Mouse (Mus musculus): ENCODE data around the gene Osbp.
"Not testable (repeated sequence)": the region's sequence is repeated elsewhere in the genome, so short reads cannot be mapped to it uniquely, and the experiment has no call there.

The Osbp gene

DNA sequence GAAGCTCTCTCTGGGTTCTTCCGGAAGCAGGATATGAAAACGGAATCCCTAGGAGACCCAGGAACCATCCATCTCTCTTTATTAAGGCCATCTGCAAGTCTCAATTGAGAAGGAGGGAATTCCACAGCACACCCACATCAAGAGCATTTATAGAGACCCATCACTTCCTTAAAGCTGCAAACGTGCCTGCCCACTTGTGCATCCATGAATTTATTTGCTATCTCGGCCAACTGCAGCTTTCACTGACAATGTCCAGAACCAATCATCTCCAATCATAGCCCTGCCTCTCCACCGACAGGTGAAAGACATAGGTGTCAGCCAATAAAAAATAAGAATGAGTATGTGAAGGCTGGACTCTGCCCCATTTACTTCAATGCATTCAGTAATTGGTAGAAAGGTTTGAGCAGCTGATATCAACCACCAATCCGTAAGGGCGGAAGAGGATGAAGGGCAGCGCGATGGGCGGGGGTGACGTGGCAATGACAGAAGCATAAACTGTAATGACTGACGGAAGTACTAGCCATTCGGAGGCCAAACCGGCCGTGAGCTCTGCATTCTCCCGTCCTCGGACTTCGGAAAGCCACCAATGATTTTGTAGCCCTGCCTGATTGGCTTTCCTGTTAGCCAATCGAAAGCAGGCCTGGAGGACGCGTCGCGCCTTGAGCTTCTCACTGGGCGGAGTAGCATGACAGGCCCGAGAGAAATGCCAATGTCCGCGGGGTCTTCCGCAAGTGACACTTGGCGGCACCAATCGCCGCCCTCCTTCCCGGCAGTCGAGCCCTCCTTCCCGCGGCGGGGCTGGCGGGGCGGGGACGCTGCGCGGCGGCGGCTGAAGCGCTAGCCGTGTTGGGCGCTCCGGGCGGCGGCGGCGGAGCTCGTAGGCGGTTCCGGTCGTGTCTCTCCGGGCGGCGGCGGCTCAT lies at the start of gene Osbp:
Gene Osbp (plus strand): TSS at position 919 of the 920 bp plus-strand sequence.
- DNase-seq, result peak; percentile 99

DNA sequence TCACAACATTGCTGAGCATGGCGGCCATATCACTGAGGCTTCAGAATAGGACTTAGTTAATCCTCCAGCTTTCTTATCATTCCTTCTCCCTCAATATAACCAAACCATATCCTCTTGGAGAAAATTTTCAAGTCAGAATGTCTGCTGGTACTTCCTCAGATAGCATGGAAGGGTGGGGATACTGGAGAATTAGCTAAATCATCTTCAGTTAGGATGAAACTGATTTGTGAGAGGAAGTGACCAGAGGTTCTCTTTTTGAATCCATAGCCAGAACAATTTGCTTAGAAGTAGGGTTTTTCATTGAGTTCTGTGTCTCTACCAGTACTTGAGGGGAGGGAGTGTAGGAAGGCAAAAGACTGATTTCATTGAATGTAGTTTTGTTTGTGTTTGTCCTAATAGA lies 43.7 kb upstream of the Osbp start:
- no peak for DNase-seq

DNA sequence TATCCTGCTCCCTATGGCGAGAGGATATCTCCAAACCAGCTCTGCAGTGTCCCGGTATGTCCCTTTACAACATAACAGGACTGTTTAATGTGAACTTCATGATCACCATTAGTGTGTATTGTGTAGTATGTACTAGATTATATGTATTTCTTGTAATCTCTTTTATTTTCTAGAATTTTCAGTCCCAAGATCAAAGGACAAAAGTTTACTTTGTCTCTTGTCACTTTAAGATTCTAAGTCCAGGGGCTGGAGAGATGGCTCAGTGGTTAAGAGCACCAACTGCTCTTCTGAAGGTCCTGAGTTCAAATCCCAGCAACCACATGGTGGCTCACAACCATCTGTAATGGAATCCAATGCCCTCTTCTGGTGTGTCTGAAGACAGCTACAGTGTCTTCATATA lies 43.2 kb upstream of the Osbp start:
- DNase-seq, result not testable (repeated sequence)

GRCm38 (mm10) chr19:11926380-11926779 lies 39.4 kb upstream of the Osbp start:
- DNase-seq, result no peak

- no peak for DNase-seq
Measured at GRCm38 (mm10) chr19:11928025-11928748, 37.6 kb upstream of the Osbp start.

- not testable (repeated sequence) for DNase-seq
Measured at GRCm38 (mm10) chr19:11946460-11946859, 19.3 kb upstream of the Osbp start.

DNA sequence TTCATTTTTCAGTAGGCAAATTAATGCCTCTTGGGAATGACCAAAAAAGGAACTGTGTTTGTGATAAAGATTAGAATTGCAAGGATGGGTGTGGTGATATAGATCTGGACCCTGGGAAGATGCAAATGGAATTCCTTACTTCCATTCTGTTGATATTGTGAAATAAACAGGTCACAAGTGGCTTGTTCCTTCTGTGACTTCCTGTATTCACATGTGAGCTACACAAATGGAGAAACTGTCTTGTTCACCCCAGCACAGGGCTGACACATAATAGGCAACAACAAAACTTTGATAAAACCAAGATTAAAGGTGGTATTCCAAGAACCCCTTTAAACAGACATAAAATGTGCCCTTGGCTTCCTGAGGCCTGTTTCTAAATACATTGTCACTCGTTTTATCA lies 15.9 kb upstream of the Osbp start:
- DNase-seq, result no peak

- DNase-seq, result no peak
Measured at GRCm38 (mm10) chr19:11950747-11951146, 15.0 kb upstream of the Osbp start.

DNA sequence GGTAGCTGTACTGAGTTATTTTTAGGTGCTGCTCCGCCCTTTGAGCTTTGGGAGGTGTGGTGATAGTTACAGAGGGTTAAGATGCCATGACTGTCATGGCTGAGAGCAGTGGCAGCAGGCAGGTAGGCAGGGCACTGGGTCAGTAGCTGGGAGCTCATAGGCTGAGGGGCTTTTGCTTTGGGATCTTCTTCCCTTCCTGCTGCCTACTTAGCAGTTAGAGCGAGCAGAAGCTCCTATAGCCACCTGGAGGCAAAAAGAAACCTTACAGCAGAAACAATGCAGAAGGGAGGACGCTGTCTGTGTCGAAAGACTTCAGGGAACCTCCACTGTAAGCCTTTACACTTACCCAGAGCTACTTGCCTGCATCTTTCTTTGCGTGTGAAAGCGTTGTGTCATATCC lies 11.5 kb upstream of the Osbp start:
- no peak for DNase-seq

DNA sequence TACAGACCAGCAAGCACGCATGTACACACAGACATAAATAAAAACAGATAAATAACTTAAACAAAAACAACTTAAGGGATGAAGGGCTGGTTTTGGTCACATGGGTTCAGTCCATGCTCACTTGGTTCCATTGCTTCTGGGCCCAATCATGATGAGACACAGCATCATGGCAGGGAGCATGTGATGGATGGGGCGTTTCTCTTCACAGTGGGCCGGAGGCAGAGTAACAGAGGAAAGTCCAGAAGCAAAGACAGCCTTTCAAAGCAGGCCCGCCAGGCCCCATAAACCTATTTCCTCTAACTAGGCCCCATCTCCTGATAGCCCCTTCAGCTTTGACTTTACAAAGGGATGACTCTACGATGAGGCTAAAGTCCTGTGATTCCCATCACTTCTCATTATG lies 9.1 kb upstream of the Osbp start:
- DNase-seq, result no peak

GRCm38 (mm10) chr19:11957396-11957795 lies 8.3 kb upstream of the Osbp start:
- no peak for DNase-seq

DNA sequence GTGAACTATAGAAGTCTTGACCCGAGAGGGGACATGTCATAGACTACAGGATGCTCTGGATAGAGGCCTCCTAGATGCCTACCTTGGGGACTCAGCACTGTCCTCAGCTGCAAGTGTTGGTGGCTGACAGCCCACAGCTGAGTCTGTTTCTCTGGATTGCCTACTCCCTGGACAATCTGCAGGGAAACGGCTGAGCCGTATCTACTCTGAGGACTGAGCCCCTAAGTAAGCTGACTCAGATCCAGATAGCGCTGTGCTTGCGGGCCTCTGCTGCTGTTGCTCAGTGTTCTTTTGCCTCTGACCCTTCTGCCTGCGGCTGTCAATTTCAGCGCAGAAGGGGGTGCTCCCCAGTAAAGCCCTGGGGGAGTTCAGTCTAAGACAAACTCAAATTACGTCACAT lies 7.9 kb upstream of the Osbp start:
- DNase-seq, result no peak

DNA sequence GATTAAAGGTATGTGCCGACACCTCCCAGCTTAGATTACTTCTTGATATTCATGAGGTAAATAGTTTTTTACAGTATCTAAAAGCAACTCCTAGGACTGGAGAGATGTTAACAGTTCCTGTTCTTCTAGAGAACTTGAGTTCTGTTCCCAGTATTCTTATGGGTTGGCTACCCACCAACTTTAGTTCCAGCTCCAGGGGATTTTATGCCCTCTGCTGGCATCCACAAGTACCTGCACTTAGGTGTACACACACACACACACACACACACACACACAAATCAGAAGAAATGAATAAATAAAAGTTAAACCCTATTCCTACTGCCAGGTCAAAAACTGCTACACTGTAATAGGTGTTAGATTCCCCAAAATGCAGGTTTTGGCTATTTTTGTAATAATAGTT lies 1.5 kb upstream of the Osbp start:
- peak; percentile 17 to 47 for DNase-seq

GRCm38 (mm10) chr19:11966201-11966636 lies 478 bp downstream of the Osbp start:
- DNase-seq, result peak; percentile 79 to 83

DNA sequence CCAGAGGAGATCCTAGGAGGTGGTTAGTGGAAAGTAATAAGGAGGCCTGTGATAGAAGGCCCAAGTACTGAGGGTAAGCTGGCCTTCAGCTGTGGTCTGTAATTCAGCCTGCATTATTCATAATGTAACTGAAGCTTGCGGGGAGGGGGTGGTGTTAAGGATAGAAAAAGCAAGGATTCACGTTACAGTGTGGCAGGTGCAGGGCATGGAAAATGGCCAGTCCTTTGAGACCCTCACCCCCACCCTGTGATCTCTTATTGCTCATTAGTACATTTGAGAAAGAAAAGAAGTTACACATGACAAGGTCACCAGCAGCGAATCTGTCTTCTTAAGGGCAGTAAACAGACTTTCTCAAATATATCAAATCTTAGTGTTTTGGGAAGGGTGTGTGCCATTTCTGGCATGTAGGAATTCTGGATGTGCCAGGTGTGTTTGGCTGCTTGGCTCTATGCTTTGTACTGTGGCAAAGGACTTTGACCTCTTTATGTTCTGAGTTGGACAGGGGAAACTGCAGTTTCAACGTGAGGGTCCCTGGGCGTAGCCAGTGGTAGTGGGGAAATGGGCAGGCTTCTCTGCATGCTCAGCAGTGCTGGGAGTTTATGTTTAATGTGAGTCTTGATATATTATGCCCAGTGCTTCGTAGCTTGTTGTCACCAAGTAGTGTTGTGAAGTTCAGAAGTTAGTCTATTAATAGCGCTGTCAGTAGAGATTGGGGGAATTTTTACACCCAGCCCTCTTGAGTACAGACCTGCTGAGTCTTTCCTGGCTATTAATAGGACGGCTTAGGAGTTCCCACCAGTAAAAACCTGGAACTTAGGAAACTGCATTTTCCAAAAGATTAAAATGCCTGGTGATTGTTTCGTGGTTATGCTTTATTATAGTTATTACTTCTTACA lies 3.7 kb downstream of the Osbp start:
- no peak for DNase-seq

GRCm38 (mm10) chr19:11973511-11974222 lies 7.9 kb downstream of the Osbp start:
- no peak for DNase-seq

- DNase-seq, result no peak
Measured at GRCm38 (mm10) chr19:11974223-11974540, 8.4 kb downstream of the Osbp start.

DNA sequence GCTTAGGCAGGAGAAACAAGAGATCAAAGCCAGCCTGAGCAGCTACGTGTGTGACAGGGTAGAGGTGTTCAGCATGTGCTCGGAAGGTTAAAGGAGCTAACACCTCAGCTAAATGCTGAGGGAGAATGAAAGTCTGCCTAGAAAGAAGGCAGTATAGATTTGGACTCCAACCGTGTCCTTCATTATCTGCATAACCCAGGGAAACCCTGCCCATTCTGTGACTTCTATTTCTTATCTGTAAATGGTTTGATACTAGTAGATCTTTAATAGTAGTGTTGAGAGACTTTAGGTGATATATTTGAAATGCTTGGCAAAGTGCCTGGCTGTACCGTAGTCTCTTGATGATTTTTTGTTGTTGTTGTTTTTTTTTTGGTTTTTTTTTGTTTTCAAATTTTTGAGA lies 9.9 kb downstream of the Osbp start:
- DNase-seq, result no peak

GRCm38 (mm10) chr19:11977363-11977762 lies 11.6 kb downstream of the Osbp start:
- DNase-seq, result no peak

DNA sequence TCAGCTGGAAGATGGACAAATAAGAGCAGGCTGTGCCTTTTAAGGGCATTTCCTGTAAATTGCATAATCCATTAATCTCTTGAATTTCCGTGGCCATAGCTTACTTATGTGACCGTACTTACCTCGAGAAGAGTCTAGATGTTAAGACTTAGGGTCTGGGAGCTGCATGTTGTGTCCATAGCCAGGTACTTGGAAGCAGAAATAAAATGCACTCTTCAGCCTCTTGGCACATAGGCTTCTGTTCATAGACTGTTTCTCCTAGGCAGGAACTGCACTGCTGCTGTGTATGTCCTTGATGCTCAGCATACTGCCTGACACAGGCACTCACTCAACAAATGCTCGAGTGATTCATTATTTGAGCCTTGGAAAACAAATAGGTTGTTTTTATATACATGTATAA lies 14.7 kb downstream of the Osbp start:
- DNase-seq, result no peak

DNA sequence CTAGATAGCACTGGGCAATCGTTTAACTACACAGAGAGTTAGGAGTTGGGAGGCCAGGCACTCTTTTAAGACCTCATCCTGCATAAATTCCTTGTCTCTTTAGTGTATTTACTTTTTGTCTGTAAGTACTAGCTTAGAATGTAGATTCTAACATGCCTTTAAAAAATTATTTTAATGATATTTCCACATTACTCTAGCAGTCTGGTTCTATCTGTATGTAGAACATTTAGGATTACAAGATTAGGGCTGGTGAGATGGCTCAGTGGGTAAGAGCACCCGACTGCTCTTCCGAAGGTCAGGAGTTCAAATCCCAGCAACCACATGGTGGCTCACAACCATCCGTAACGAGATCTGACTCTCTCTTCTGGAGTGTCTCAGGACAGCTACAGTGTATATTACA lies 18.9 kb downstream of the Osbp start:
- not testable (repeated sequence) for DNase-seq

DNA sequence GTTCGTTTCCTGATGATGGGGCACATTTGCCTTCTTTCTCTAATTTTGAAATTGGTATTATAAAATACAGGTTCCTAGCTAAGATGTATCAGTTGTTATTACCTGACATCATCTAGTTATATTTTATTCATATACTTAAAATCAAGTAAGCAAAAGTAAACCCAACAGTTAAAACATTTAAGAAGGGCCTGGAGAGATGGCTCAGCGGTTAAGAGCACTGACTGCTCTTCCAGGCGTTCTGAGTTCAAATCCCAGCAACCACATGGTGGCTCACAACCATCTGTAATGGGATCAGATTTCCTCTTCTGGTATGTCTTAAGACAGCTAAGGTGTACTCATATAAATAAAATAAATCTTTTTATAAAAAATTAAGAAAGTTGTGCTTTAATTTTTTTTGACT lies 22.1 kb downstream of the Osbp start:
- DNase-seq, result no peak

Measured in cerebellum, postnatal 10 days (tissue).